In the genomic region with DNA sequence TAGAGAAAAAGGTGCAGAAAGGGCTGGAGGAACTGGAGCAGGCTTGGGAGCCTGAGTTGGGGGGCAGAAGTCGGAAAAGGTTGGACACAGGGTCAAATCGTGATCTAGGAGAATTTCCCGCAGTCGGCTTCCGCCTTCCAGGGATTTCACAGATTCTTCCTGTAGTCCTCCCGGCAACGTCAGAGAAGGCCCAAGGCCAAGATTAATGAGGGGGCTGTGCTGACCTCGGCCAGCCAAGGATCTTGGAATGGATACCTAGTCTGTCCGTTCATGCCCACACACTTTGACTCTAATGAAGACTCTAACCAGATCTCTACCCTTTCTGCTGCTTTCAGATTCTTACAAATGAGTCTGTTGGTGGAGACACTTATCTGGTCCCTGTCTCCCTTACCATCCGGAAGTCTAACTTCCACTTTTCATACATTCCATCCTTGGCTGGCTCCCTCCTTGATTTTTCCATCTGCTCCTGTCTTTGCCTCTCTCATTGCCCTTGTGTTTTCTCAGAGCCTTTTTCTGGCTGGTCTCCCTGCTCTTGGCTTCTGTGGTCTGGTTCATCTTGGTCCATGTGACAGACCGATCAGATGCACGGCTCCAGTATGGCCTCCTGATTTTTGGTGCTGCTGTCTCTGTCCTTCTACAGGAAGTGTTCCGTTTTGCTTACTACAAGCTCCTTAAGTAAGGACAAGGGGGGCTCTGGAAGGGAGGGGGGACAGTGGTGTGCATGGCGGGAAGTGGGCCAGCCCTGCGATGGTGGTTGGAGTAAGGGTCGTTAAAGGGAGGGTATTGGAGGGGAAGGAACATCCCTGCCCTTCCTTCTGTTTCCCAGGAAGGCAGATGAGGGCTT, we compare ENCODE assay signal across 7 mouse cellular contexts. TPM values are rescaled to one million over a fixed set of nuclear protein-coding genes. Genes with fewer than 3 reads are reported as not detected.
DNase-seq lines count a peak whose midpoint lies in the region; ATAC-seq and TF ChIP-seq lines count a peak whose summit lies in the region.

No protein-coding gene starts in this region.

- DNase-seq in ES-E14 (ENCODE audit: low read depth, low spot score) = no peak
- DNase-seq in adipocyte (ENCODE audit: low spot score) = peak; percentile 70
- peak; percentile 41 for DNase-seq in embryonic facial prominence, embryonic 10.5 days (ENCODE audit: low spot score)
- peak; percentile 77 for DNase-seq in lung, embryonic 14.5 days
- peak; percentile 62 to 72 for DNase-seq in right cerebral cortex, postnatal 10 days (ENCODE audit: low spot score in 2 of 2)

- peak overlapping the region; percentile 94 to 95 for H3K4me3 ChIP-seq in ES-E14 (ENCODE audit: insufficient read depth in 1 of 2, low read depth in 1 of 2, low read length in 2 of 2, poor library complexity in 1 of 2, severe bottlenecking in 1 of 2)
- peak overlapping the region; percentile 82 for H3K4me3 ChIP-seq in embryonic facial prominence, embryonic 10.5 days
- peak overlapping the region; percentile 55 for H3K4me3 ChIP-seq in heart, embryonic 11.5 days (ENCODE audit: low read depth, low read length)
- H3K4me3 ChIP-seq in kidney, embryonic 14.5 days (ENCODE audit: low read length) = peak overlapping the region; percentile 70
- H3K4me3 ChIP-seq in lung, embryonic 14.5 days (ENCODE audit: low read depth, low read length) = peak overlapping the region; percentile 70

- no peak overlapping the region for H3K27ac ChIP-seq in ES-E14 (ENCODE audit: insufficient read depth, low read depth, low read length, poor library complexity, severe bottlenecking)
- peak overlapping the region; percentile 84 for H3K27ac ChIP-seq in embryonic facial prominence, embryonic 10.5 days (replicated peaks)
- peak overlapping the region; percentile 86 for H3K27ac ChIP-seq in heart, embryonic 11.5 days (ENCODE audit: low read depth, low read length)
- H3K27ac ChIP-seq in kidney, embryonic 14.5 days (ENCODE audit: low read depth, low read length) = peak overlapping the region; percentile 78; the same call in 1 of the 2 replicates
- H3K27ac ChIP-seq in lung, embryonic 14.5 days (ENCODE audit: low read depth) = peak overlapping the region; percentile 86

- H3K9me3 ChIP-seq in ES-E14 (ENCODE audit: control insufficient read depth, insufficient read depth, low read depth, low read length) = no peaks in the 10 kb centered on the region
- H3K9me3 ChIP-seq in embryonic facial prominence, embryonic 10.5 days = no peaks in the 10 kb centered on the region
- H3K9me3 ChIP-seq in heart, embryonic 11.5 days (replicated peaks; ENCODE audit: control insufficient read depth, low read length) = no peaks in the 10 kb centered on the region
- H3K9me3 ChIP-seq in kidney, embryonic 14.5 days (ENCODE audit: control insufficient read depth, low read length) = no peaks in the 10 kb centered on the region
- no peaks in the 10 kb centered on the region for H3K9me3 ChIP-seq in lung, embryonic 14.5 days (ENCODE audit: low read depth, low read length)

- TF ChIP-seq CTCF in lung, embryonic 14.5 days (IDR thresholded peaks at IDR 0.05; ENCODE audit: low read depth) = no peak

- no peaks in the 10 kb centered on the region for H3K27me3 ChIP-seq in embryonic facial prominence, embryonic 10.5 days (replicated peaks; ENCODE audit: low read depth, poor library complexity, severe bottlenecking)
- no peaks in the 10 kb centered on the region for H3K27me3 ChIP-seq in heart, embryonic 11.5 days (ENCODE audit: control insufficient read depth, insufficient read depth, low read length)
- no peaks in the 10 kb centered on the region for H3K27me3 ChIP-seq in kidney, embryonic 14.5 days (ENCODE audit: control insufficient read depth, insufficient read depth, low read length)
- H3K27me3 ChIP-seq in lung, embryonic 14.5 days (ENCODE audit: insufficient read depth, low read length) = no peaks in the 10 kb centered on the region

- H3K4me2 ChIP-seq in heart, embryonic 11.5 days = peak overlapping the region; percentile 81
- H3K4me2 ChIP-seq in kidney, embryonic 14.5 days (replicated peaks; ENCODE audit: low read depth, low read length) = peak overlapping the region; percentile 57
- peak overlapping the region; percentile 76 for H3K4me2 ChIP-seq in lung, embryonic 14.5 days

- peaks cover 6% of the 10 kb centered on the region for H3K36me3 ChIP-seq in ES-E14 (ENCODE audit: control insufficient read depth, insufficient read depth, low read length, poor library complexity, severe bottlenecking)
- H3K36me3 ChIP-seq in embryonic facial prominence, embryonic 10.5 days (replicated peaks) = peaks cover 30% of the 10 kb centered on the region
- no peaks in the 10 kb centered on the region for H3K36me3 ChIP-seq in heart, embryonic 11.5 days (ENCODE audit: control insufficient read depth, insufficient read depth, low read length)
- peaks cover 7% of the 10 kb centered on the region; the same call in 1 of the 2 replicates for H3K36me3 ChIP-seq in kidney, embryonic 14.5 days (ENCODE audit: control insufficient read depth, insufficient read depth, low read length)
- peaks cover 19% of the 10 kb centered on the region; the same call in 1 of the 2 replicates for H3K36me3 ChIP-seq in lung, embryonic 14.5 days (ENCODE audit: insufficient read depth)

- H3K9ac ChIP-seq in ES-E14 (ENCODE audit: insufficient read depth, low read depth, low read length, poor library complexity, severe bottlenecking) = peak overlapping the region; percentile 93
- peak overlapping the region; percentile 79 for H3K9ac ChIP-seq in heart, embryonic 11.5 days (ENCODE audit: low read depth, low read length)
- peak overlapping the region; percentile 78 for H3K9ac ChIP-seq in kidney, embryonic 14.5 days (ENCODE audit: low read depth, low read length)
- peak overlapping the region; percentile 77 for H3K9ac ChIP-seq in lung, embryonic 14.5 days

- peaks cover 12% of the 10 kb centered on the region in 2 experiments for H3K4me1 ChIP-seq in ES-E14 (ENCODE audit: control insufficient read depth in 2 of 2, insufficient read depth in 2 of 2, low read length in 2 of 2, poor library complexity in 1 of 2)
- peaks cover 50% of the 10 kb centered on the region for H3K4me1 ChIP-seq in embryonic facial prominence, embryonic 10.5 days
- peaks cover 14% of the 10 kb centered on the region for H3K4me1 ChIP-seq in heart, embryonic 11.5 days (ENCODE audit: control insufficient read depth, insufficient read depth, low read length)
- H3K4me1 ChIP-seq in kidney, embryonic 14.5 days (ENCODE audit: control insufficient read depth, insufficient read depth, low read length) = peaks cover 30% of the 10 kb centered on the region
- peaks cover 4% of the 10 kb centered on the region; the same call in 1 of the 2 replicates for H3K4me1 ChIP-seq in lung, embryonic 14.5 days (ENCODE audit: insufficient read depth)

- in situ Hi-C loops in ES-E14 (cut with MboI; ENCODE audit: low sequenced_read_pairs in 2 of 2, unreplicated experiment in 2 of 2) = no loop called here

- ATAC-seq in heart, embryonic 11.5 days (replicated peaks; ENCODE audit: insufficient number of reproducible peaks, low FRiP score, low TSS enrichment) = no peak
- ATAC-seq in kidney, embryonic 14.5 days (ENCODE audit: low FRiP score, low TSS enrichment) = peak; percentile 6; the same call in 1 of the 2 replicates
- peak; percentile 13; the same call in 1 of the 2 replicates for ATAC-seq in lung, embryonic 14.5 days (ENCODE audit: insufficient read depth)

- 15% methylated on average over 16 of the region's 16 CpGs for WGBS in embryonic facial prominence, embryonic 10.5 days
- 10% methylated on average over 16 of the region's 16 CpGs for WGBS in heart, embryonic 11.5 days (ENCODE audit: insufficient replicate concordance)
- 7% methylated on average over 16 of the region's 16 CpGs for WGBS in kidney, embryonic 14.5 days
- 3% methylated on average over 16 of the region's 16 CpGs for WGBS in lung, embryonic 14.5 days

TF ChIP-seq in ES-E14, 5 proteins besides CTCF, POLR2A, EP300 and RAD21:
- no peak for TF ChIP-seq CHD2 (IDR thresholded peaks at IDR 0.05; ENCODE audit: low read depth, low read length)
- TF ChIP-seq ZNF384 (IDR thresholded peaks at IDR 0.05; ENCODE audit: low read depth, low read length) = no peak

RNA-seq across cellular contexts. Expression of a gene that starts 0.8 kb away (rescaled TPM):
- 70.9 and 85.9 TPM in 2 replicates for total RNA-seq in ES-E14 (2012; rRNA removed)
- polyA plus RNA-seq in embryonic facial prominence, embryonic 10.5 days (2016; fragmentation: Nextera tagmentation; extraction: Ambion mirVana) = 33.4 and 36.1 TPM in 2 replicates
- 25.9 and 42.4 TPM in 2 replicates for polyA plus RNA-seq in heart, embryonic 11.5 days (2014; fragmentation: Nextera tagmentation; extraction: Ambion mirVana)
- polyA plus RNA-seq in kidney, embryonic 14.5 days (2014; fragmentation: Nextera tagmentation; extraction: Ambion mirVana) = 40.4 and 83.2 TPM in 2 replicates
- polyA plus RNA-seq in lung, embryonic 14.5 days (2014; fragmentation: Nextera tagmentation; extraction: Ambion mirVana) = 44.5 and 47.9 TPM in 2 replicates

RNA-seq across cellular contexts. Expression of a gene that starts 2.7 kb away (rescaled TPM):
- 6.4 and 9.5 TPM in 2 replicates for total RNA-seq in ES-E14 (2012; rRNA removed)
- 7.6 and 10.2 TPM in 2 replicates for polyA plus RNA-seq in embryonic facial prominence, embryonic 10.5 days (2016; fragmentation: Nextera tagmentation; extraction: Ambion mirVana)
- 29.3 and 29.5 TPM in 2 replicates for polyA plus RNA-seq in heart, embryonic 11.5 days (2014; fragmentation: Nextera tagmentation; extraction: Ambion mirVana)
- polyA plus RNA-seq in kidney, embryonic 14.5 days (2014; fragmentation: Nextera tagmentation; extraction: Ambion mirVana) = 33.6 and 35.6 TPM in 2 replicates
- polyA plus RNA-seq in lung, embryonic 14.5 days (2014; fragmentation: Nextera tagmentation; extraction: Ambion mirVana) = 51.4 and 55.4 TPM in 2 replicates

RNA-seq across cellular contexts. Expression of a gene that starts 10.0 kb away (rescaled TPM):
- total RNA-seq in ES-E14 (2012; rRNA removed) = 2.5 and 4.0 TPM in 2 replicates
- polyA plus RNA-seq in embryonic facial prominence, embryonic 10.5 days (2016; fragmentation: Nextera tagmentation; extraction: Ambion mirVana) = 120 and 133 TPM in 2 replicates
- polyA plus RNA-seq in heart, embryonic 11.5 days (2014; fragmentation: Nextera tagmentation; extraction: Ambion mirVana) = 39.0 and 39.1 TPM in 2 replicates
- 21.0 and 25.9 TPM in 2 replicates for polyA plus RNA-seq in kidney, embryonic 14.5 days (2014; fragmentation: Nextera tagmentation; extraction: Ambion mirVana)
- 10.4 and 12.5 TPM in 2 replicates for polyA plus RNA-seq in lung, embryonic 14.5 days (2014; fragmentation: Nextera tagmentation; extraction: Ambion mirVana)

RNA-seq across cellular contexts. Expression of a gene that starts 12.5 kb away (rescaled TPM):
- 8.6 and 14.1 TPM in 2 replicates for total RNA-seq in ES-E14 (2012; rRNA removed)
- polyA plus RNA-seq in embryonic facial prominence, embryonic 10.5 days (2016; fragmentation: Nextera tagmentation; extraction: Ambion mirVana) = 11.5 and 13.4 TPM in 2 replicates
- 5.9 and 7.1 TPM in 2 replicates for polyA plus RNA-seq in heart, embryonic 11.5 days (2014; fragmentation: Nextera tagmentation; extraction: Ambion mirVana)
- polyA plus RNA-seq in kidney, embryonic 14.5 days (2014; fragmentation: Nextera tagmentation; extraction: Ambion mirVana) = 4.0 and 5.3 TPM in 2 replicates
- 5.3 and 6.4 TPM in 2 replicates for polyA plus RNA-seq in lung, embryonic 14.5 days (2014; fragmentation: Nextera tagmentation; extraction: Ambion mirVana)

RNA-seq across cellular contexts. Expression of a gene that starts 23.2 kb away (rescaled TPM):
- total RNA-seq in ES-E14 (2012; rRNA removed) = 198 and 224 TPM in 2 replicates
- 374 and 377 TPM in 2 replicates for polyA plus RNA-seq in embryonic facial prominence, embryonic 10.5 days (2016; fragmentation: Nextera tagmentation; extraction: Ambion mirVana)
- 386 and 410 TPM in 2 replicates for polyA plus RNA-seq in heart, embryonic 11.5 days (2014; fragmentation: Nextera tagmentation; extraction: Ambion mirVana)
- 377 and 496 TPM in 2 replicates for polyA plus RNA-seq in kidney, embryonic 14.5 days (2014; fragmentation: Nextera tagmentation; extraction: Ambion mirVana)
- polyA plus RNA-seq in lung, embryonic 14.5 days (2014; fragmentation: Nextera tagmentation; extraction: Ambion mirVana) = 312 and 328 TPM in 2 replicates
